Mouse (Mus musculus) erythroblast, embryonic 14.5 days (primary cell): ENCODE data around the gene Gm27021.

Source experiments
- GATA1 ChIP-seq: IDR thresholded peaks from 2 replicates; pipeline ENCODE4 v1.6.1; 2012; ENCODE audit warnings: low read length, inconsistent platforms, mixed read lengths
- TAL1 ChIP-seq: IDR thresholded peaks from 3 replicates; pipeline ENCODE4 v1.6.1; 2012; ENCODE audit warnings: low read length, inconsistent platforms, mixed read lengths

DNA sequence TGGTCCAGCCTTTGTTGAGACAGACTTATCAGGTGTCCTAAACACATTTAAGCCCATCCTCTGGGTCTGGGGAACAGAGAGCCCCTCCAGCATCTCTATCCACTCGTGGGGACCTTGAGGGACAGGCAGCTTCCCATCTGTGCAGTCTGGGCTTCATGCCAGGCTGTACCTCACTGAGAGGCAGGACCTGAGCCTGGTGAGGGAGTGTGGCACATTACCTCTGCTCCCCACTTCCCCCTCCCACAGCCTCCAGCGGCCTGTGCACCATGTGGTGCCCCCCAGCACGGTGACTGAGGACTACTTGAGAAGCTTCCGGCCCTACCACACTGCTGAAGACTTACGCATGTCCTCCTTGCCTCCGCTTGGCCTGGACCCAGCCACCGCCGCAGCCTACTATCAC, 101.2 kb downstream of the Gm27021 start:
- TF ChIP-seq GATA1 (no peak), TAL1 (no peak)
